Mouse (Mus musculus): ENCODE measurements at regions not wholly inside any gene's neighbourhood (a gene's known extent, or its start where the extent isn't known, plus 50 kb on each side); places are given as distances from the start of the nearest gene placed in this dataset.

GRCm38 (mm10) chr3:34795984-34796266, 145.7 kb downstream of the Sox2 start:
- ChIA-PET POLR2A (interaction anchor here in 3 of 4 experiments (0.6 to 2.0 kb wide), 16 partner anchors 9 to 147 kb away, joined by 3 to 8 read pairs (median 3); no protein-coding TSS in a partner anchor), CTCF (interaction anchor here in 2 of 4 experiments (0.6 to 1.7 kb wide), 2 partner anchors 16 to 155 kb away, joined by 3 to 6 read pairs; no protein-coding TSS in a partner anchor)

- POLR2A ChIA-PET: interaction anchor here in 2 of 4 experiments (0.6 to 1.7 kb wide), 3 partner anchors 13 to 114 kb away, joined by 3 read pairs; no protein-coding TSS in a partner anchor
- CTCF ChIA-PET: interaction anchor here in 1 of 4 experiments (0.6 kb wide), 1 partner anchor 171 kb away, joined by 4 read pairs; no protein-coding TSS in a partner anchor
Measured at GRCm38 (mm10) chr3:34808833-34809232, 158.6 kb downstream of the Sox2 start.

GRCm38 (mm10) chr3:34811753-34812152, 161.5 kb downstream of the Sox2 start:
- POLR2A ChIA-PET: interaction anchor here in 1 of 4 experiments (1.6 kb wide), 1 partner anchor 9 kb away, joined by 3 read pairs; no protein-coding TSS in a partner anchor
- CTCF ChIA-PET: interaction anchor here in 3 of 4 experiments (0.6 to 1.0 kb wide), 3 partner anchors 17 to 197 kb away, joined by 3 to 15 read pairs (median 3); no protein-coding TSS in a partner anchor

- ChIA-PET CTCF (interaction anchor here in 1 of 4 experiments (0.6 kb wide), 1 partner anchor 275 kb away, joined by 3 read pairs; no protein-coding TSS in a partner anchor), POLR2A (no interaction called here)
Measured at GRCm38 (mm10) chr3:34813046-34813625, 162.9 kb downstream of the Sox2 start.

GRCm38 (mm10) chr3:34825036-34825435, 174.8 kb downstream of the Sox2 start:
- ChIA-PET CTCF (no interaction called here), POLR2A (interaction anchor here in 2 of 4 experiments (0.7 to 1.3 kb wide), 3 partner anchors 9 to 236 kb away, joined by 3 read pairs; no protein-coding TSS in a partner anchor)

GRCm38 (mm10) chr3:34826396-34826795, 176.2 kb downstream of the Sox2 start:
- ChIA-PET POLR2A (interaction anchor here in 1 of 4 experiments (1.0 kb wide), 1 partner anchor 70 kb away, joined by 3 read pairs; no protein-coding TSS in a partner anchor), CTCF (no interaction called here)

DNA sequence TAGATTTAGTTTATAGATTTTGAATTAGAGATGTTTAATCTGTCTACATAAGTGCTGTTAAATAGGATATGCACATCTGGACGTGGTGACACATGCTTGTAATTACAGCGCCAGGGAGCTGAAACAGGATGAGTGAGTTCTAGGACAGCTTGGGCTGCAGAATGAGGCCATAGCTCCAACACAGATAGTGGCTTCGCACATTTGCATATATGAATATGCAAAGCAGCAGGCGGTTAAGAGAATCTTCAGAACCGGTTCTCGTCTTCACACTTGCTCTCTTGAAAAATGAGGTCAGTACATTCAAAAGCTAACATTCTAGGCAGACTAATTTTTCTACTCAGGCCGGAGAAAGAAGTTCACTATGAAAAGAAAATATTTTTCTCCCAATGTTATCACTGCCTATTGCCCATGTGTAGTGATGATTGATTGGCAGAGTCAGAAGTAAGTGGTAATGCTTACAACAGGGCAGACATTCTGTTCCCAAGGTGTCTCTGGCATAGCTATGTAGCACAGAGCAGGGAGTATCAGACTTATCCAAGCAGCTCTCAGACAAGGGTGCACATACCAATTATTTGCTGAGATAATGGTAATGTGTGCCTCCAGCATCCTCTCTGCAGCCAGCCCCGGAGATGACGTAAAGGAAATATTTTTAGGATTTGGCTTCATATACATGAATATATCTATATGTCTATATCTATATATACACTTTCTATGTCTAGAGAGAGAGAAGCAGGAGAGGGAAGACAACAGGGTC, 178.4 kb downstream of the Sox2 start:
- ChIA-PET CTCF (interaction anchor here in 1 of 4 experiments (0.5 kb wide), 1 partner anchor 37 kb away, joined by 3 read pairs; no protein-coding TSS in a partner anchor), POLR2A (no interaction called here)

- ChIA-PET POLR2A (interaction anchor here in 1 of 4 experiments (0.7 kb wide), 1 partner anchor 79 kb away, joined by 8 read pairs; no protein-coding TSS in a partner anchor), CTCF (no interaction called here)
Measured at GRCm38 (mm10) chr3:34836741-34837267, 186.6 kb downstream of the Sox2 start.

- ChIA-PET CTCF (no interaction called here), POLR2A (interaction anchor here in 1 of 4 experiments (0.7 kb wide), 1 partner anchor 80 kb away, joined by 8 read pairs; no protein-coding TSS in a partner anchor)
Measured at GRCm38 (mm10) chr3:34837644-34838332, 187.6 kb downstream of the Sox2 start.

DNA sequence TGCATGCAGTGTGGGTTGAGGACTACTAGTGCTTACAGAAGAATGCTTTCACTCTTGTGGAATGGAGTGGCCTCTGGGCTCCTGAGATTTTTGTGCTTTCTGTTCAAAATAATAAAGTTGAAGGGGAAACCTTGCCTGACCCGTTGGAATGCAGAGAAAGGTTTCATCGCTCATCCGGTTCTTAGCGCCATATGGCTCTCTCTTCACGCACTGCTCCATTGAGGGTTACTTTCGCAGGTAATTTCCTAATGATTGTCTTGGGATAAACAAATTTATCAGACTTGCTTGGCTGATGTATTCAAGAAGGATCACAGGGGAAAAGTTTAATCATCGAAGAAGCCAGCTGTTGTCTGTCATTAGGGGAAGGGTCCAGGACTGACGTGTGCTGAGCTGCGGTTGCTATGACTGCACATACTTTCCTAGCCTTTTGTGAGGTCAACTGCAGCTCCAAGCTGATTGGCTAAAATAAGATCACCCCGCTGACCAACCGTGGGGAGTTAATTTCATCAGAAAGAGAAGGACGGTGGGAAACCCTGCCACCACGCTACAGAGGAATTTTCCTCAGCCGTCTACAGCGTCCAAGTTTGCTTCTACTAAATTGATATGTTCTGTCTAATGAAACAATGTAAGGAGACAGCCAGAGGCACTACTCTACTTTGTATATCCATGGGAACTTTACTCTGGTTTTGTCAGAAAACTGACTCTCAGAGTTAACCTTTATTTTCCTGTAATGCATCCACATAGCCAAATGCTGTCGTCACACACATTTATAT, 210.9 kb downstream of the Sox2 start:
- POLR2A ChIA-PET: no interaction called here
- CTCF ChIA-PET: no interaction called here

GRCm38 (mm10) chr3:34868698-34869409, 218.6 kb downstream of the Sox2 start:
- ChIA-PET CTCF (no interaction called here), POLR2A (no interaction called here)

GRCm38 (mm10) chr3:34869911-34870310, 219.7 kb downstream of the Sox2 start:
- CTCF ChIA-PET: interaction anchor here in 1 of 4 experiments (0.6 kb wide), 1 partner anchor 214 kb away, joined by 10 read pairs; no protein-coding TSS in a partner anchor
- POLR2A ChIA-PET: interaction anchor here in 2 of 4 experiments (0.6 to 0.9 kb wide), 2 partner anchors 15 to 174 kb away, joined by 4 to 11 read pairs; no protein-coding TSS in a partner anchor

DNA sequence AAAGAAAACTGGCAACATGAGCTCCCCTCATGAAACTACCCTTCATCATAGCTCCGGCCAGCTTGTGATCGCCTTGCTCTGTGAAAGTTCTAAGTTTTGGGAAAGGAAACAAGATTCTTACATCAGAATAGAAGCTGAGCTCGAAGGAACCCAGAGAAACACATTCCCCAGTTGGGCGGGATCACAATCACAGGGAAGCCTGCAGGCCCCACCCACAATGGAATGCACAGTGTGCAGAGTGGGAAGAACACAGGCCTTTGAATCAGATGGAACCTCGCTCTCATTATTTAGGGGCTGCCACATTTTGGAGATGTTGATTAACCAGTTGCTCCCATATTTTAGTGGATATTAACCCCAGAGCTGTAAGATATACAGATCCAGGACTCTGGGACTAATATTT, 234.9 kb downstream of the Sox2 start:
- POLR2A ChIA-PET: interaction anchor here in 3 of 4 experiments (0.5 to 1.4 kb wide), 19 partner anchors 8 to 1106 kb away, joined by 3 to 10 read pairs (median 4); no protein-coding TSS in a partner anchor
- CTCF ChIA-PET: interaction anchor here in 2 of 4 experiments (0.6 to 0.7 kb wide), 2 partner anchors 124 to 241 kb away, joined by 5 to 6 read pairs; no protein-coding TSS in a partner anchor

DNA sequence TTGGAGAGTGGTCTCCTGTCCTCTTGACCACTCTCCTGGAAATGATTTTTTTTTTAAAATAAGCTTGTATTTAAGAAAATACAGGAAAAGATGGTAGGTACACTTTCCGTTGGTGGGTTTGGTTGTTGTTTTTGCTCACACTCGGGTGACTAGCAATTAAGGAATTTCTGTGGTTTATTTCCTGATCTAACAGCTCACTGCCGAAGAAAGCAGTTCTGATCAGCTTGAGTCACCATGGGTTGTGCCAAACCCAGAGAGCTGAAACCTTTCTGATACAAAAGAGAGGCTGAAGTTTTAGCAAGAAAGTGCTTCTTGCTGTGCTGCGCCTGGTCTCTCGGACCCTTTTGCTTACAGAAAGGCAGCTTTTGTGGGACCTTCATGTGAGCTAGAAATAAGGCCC, 243.2 kb downstream of the Sox2 start:
- ChIA-PET CTCF (no interaction called here), POLR2A (interaction anchor here (0.5 to 2.3 kb wide), 10 partner anchors 8 to 797 kb away, joined by 3 to 10 read pairs (median 3); no protein-coding TSS in a partner anchor)

DNA sequence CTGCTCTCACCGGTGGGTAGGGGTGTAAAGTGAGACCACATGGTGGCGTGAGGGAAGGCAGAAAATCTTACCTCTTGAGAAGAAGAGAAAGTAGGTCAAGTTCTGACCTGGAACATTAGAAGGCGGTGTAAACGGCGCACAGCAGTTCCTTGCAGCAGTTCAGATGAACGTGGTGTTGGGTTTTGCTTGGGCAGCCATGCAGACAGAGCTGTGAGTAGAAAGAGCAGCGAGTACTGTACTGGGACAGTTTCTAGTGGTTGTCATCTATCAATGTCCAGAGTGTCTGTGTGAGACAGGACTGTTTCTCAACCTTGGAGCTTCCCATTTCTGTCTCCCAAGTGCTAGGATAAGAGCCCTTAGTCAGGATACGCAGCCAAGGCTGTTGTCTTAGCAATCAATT, 252.9 kb downstream of the Sox2 start:
- ChIA-PET POLR2A (no interaction called here), CTCF (no interaction called here)

GRCm38 (mm10) chr3:34908489-34908888, 258.3 kb downstream of the Sox2 start:
- ChIA-PET CTCF (no interaction called here), POLR2A (no interaction called here)

- CTCF ChIA-PET: interaction anchor here in 2 of 4 experiments (0.6 kb wide), 2 partner anchors 152 to 270 kb away, joined by 3 to 4 read pairs; no protein-coding TSS in a partner anchor
- POLR2A ChIA-PET: no interaction called here
Measured at GRCm38 (mm10) chr3:34909350-34909749, 259.1 kb downstream of the Sox2 start.
